ENCODE assay signal across 9 mouse cellular contexts in the genomic region with DNA sequence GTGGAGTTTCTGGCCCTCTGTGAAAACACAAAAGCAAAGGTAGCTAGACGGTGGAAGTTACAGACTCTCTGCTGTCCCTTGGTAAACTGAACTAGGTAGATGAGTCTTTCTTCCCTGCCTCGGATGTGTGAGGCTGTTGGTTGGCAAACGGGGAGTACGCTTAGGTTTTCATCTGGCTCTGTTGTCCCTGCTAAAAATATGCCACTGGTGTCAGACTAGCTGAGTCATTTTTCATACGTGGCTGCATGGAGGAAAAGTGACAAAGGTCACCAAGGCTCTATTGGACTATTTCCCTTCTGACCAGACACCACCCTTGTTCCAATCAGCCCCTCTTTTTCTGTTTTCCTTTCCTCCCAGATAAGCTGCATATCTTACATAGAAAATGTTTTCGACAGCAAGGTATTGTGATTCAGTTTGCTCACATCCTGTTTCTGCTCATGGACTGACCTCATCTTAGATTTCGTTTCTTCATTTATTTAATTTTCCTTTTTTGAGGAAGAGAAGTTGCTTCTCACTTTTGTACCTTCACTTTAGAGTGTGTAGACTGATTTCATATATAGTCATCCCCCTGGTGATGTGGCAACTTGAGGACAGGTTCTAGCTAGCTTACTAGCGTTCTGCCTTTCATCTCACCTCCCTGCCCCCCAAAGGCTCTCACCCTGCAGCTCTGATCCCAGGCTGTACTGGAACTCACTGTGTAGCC. TPM values are rescaled to one million over a fixed set of nuclear protein-coding genes. Genes with fewer than 3 reads are reported as not detected.
DNase-seq lines count a peak whose midpoint lies in the region; ATAC-seq and TF ChIP-seq lines count a peak whose summit lies in the region.
"Had no signal": no experiment of that assay in that cellular context is flagged by ENCODE, and none has a peak within 500 bp of the region (broad histone marks: within the 10 kb centered on the region; RNA-seq: fewer than 3 reads in every experiment).

No protein-coding gene starts in this region.

- no peak overlapping the region for H3K9ac ChIP-seq in forebrain, embryonic 12.5 days

- no peak for TF ChIP-seq CTCF in bone marrow macrophage, adult 2 months (IDR thresholded peaks at IDR 0.05; ENCODE audit: low read depth, low read length)

- no peak for ATAC-seq in forebrain, embryonic 12.5 days (ENCODE audit: low FRiP score)

- no peak overlapping the region for H3K4me2 ChIP-seq in forebrain, embryonic 12.5 days

- no peaks in the 10 kb centered on the region for H3K36me3 ChIP-seq in forebrain, embryonic 12.5 days (replicated peaks)

- peaks cover 2% of the 10 kb centered on the region for H3K27me3 ChIP-seq in forebrain, embryonic 12.5 days

- intact Hi-C loops in heart, postnatal 10 days (cut with DNase I): no loop called here

- WGBS in forebrain, embryonic 12.5 days: 71% methylated on average over 8 of the region's 8 CpGs

- H3K27ac ChIP-seq in bone marrow macrophage, adult 2 months (ENCODE audit: insufficient read depth, low read depth, low read length): peak overlapping the region; percentile 82
- H3K27ac ChIP-seq in forebrain, embryonic 12.5 days: no peak overlapping the region

- peak overlapping the region; percentile 29; the same call in 1 of the 2 replicates for H3K4me3 ChIP-seq in bone marrow macrophage, adult 2 months (ENCODE audit: insufficient read depth, low read length)
- no peak overlapping the region for H3K4me3 ChIP-seq in forebrain, embryonic 12.5 days (replicated peaks)

- H3K9me3 ChIP-seq in forebrain, embryonic 12.5 days: no peaks in the 10 kb centered on the region

- no peak for TF ChIP-seq POLR2A in bone marrow macrophage, adult 2 months (IDR thresholded peaks at IDR 0.05; ENCODE audit: borderline replicate concordance, low read depth, low read length)

- H3K4me1 ChIP-seq in bone marrow macrophage, adult 2 months (ENCODE audit: control insufficient read depth, insufficient read depth, low read length): peaks cover 33% of the 10 kb centered on the region
- no peaks in the 10 kb centered on the region for H3K4me1 ChIP-seq in forebrain, embryonic 12.5 days

- peak; percentile 26 for DNase-seq in adrenal gland, postnatal 10 days
- no peak for DNase-seq in adrenal gland, postnatal 25 days
- peak; percentile 66 to 71 for DNase-seq in heart, postnatal 10 days
- peak; percentile 29 for DNase-seq in lung, postnatal 25 days (ENCODE audit: low spot score)
- no peak for DNase-seq in frontal cortex, postnatal 10 days (ENCODE audit: low spot score in 2 of 2)
- no peak for DNase-seq in thymus, postnatal 36 days
- DNase-seq: cerebellum, adult 8-10 months had no signal

RNA-seq across cellular contexts. Expression of a gene that starts 8.1 kb away (rescaled TPM):
- 100 to 1,000 TPM; 107 to 125 TPM for total RNA-seq in adrenal gland, postnatal 10 days (2021)
- 98.6 and 120 TPM in 2 replicates for total RNA-seq in adrenal gland, postnatal 25 days (2021)
- 62.3 and 62.4 TPM in 2 replicates for polyA plus RNA-seq in bone marrow macrophage, adult 2 months (2012; ENCODE audit: insufficient read depth, insufficient read length, missing spikeins)
- total RNA-seq in heart, postnatal 10 days (2021): 100 to 1,000 TPM; 165 TPM
- polyA plus RNA-seq in forebrain, embryonic 12.5 days (2016; fragmentation: Nextera tagmentation; extraction: Ambion mirVana): 124 and 127 TPM in 2 replicates

RNA-seq across cellular contexts. Expression of a gene that starts 19.5 kb away (rescaled TPM):
- total RNA-seq in adrenal gland, postnatal 10 days (2021): 10 to 100 TPM; 42.4 to 49.2 TPM
- total RNA-seq in adrenal gland, postnatal 25 days (2021): 21.4 and 34.2 TPM in 2 replicates
- 14.4 and 23.0 TPM in 2 replicates for polyA plus RNA-seq in bone marrow macrophage, adult 2 months (2012; ENCODE audit: insufficient read depth, insufficient read length, missing spikeins)
- 10 to 100 TPM; 26.3 to 29.0 TPM for total RNA-seq in heart, postnatal 10 days (2021)
- 208 and 230 TPM in 2 replicates for polyA plus RNA-seq in forebrain, embryonic 12.5 days (2016; fragmentation: Nextera tagmentation; extraction: Ambion mirVana)

RNA-seq across cellular contexts. Expression of a gene that starts 19.7 kb away (rescaled TPM):
- total RNA-seq in adrenal gland, postnatal 10 days (2021): 10 to 100 TPM; 64.2 to 75.0 TPM
- 63.2 and 91.2 TPM in 2 replicates for total RNA-seq in adrenal gland, postnatal 25 days (2021)
- 49.0 and 57.1 TPM in 2 replicates for polyA plus RNA-seq in bone marrow macrophage, adult 2 months (2012; ENCODE audit: insufficient read depth, insufficient read length, missing spikeins)
- total RNA-seq in heart, postnatal 10 days (2021): 10 to 100 TPM; 29.4 to 39.4 TPM
- polyA plus RNA-seq in forebrain, embryonic 12.5 days (2016; fragmentation: Nextera tagmentation; extraction: Ambion mirVana): 376 and 397 TPM in 2 replicates

RNA-seq across cellular contexts. Expression of a gene that starts 31.7 kb away (rescaled TPM):
- total RNA-seq in adrenal gland, postnatal 10 days (2021): 100 to 1,000 TPM; 550 to 566 TPM
- total RNA-seq in adrenal gland, postnatal 25 days (2021): 405 and 487 TPM in 2 replicates
- polyA plus RNA-seq in bone marrow macrophage, adult 2 months (2012; ENCODE audit: insufficient read depth, insufficient read length, missing spikeins): 171 and 184 TPM in 2 replicates
- total RNA-seq in heart, postnatal 10 days (2021): 1,000 to 10,000 TPM; 1,170 to 1,184 TPM
- 124 and 127 TPM in 2 replicates for polyA plus RNA-seq in forebrain, embryonic 12.5 days (2016; fragmentation: Nextera tagmentation; extraction: Ambion mirVana)

Comparison
In these comparisons a context has a peak if more than half of its experiments do, and no peak if none do; other contexts are left out.
1. DNase-seq: peak in adrenal gland, postnatal 10 days (single experiment), heart, postnatal 10 days (2 of 2) and lung, postnatal 25 days (single experiment); none in adrenal gland, postnatal 25 days (single experiment), frontal cortex, postnatal 10 days (0 of 2) and thymus, postnatal 36 days (0 of 2).